Mouse (Mus musculus): ENCODE data around the gene 2610021A01Rik.
A peak's percentile ranks its signal among the peaks of the same experiment; 100 is the strongest.
"Not testable (repeated sequence)": the region's sequence is repeated elsewhere in the genome, so short reads cannot be mapped to it uniquely, and the experiment has no call there.

2610021A01Rik gene

GRCm38 (mm10) chr7:41599034-41599813 lies at the start of gene 2610021A01Rik:
2610021A01Rik (plus strand) TSS chr7:41599230.
- DNase-seq, result peak; percentile 87

GRCm38 (mm10) chr7:41560681-41561080 lies 38.3 kb upstream of the 2610021A01Rik start:
- no peak for DNase-seq

GRCm38 (mm10) chr7:41573562-41573961 lies 25.5 kb upstream of the 2610021A01Rik start, which contains the start of gene Gm6871:
Gm6871 (minus strand) TSS chr7:41573662.
- not testable (repeated sequence) for DNase-seq

- no peak for DNase-seq
Observed at GRCm38 (mm10) chr7:41577956-41578355, 21.1 kb upstream of the 2610021A01Rik start.

- DNase-seq, result no peak
Observed at GRCm38 (mm10) chr7:41582028-41582427, 17.0 kb upstream of the 2610021A01Rik start.

- not testable (repeated sequence) for DNase-seq
Observed at GRCm38 (mm10) chr7:41587831-41588230, 11.2 kb upstream of the 2610021A01Rik start.

GRCm38 (mm10) chr7:41598615-41599014 lies 415 bp upstream of the 2610021A01Rik start:
- DNase-seq, result no peak

- DNase-seq, result peak in 1 of 2 experiments; percentile 15
Observed at GRCm38 (mm10) chr7:41599932-41600548, 1.0 kb downstream of the 2610021A01Rik start.

- no peak for DNase-seq
Observed at GRCm38 (mm10) chr7:41611654-41612053, 12.6 kb downstream of the 2610021A01Rik start.

GRCm38 (mm10) chr7:41616241-41616640 lies 17.2 kb downstream of the 2610021A01Rik start:
- not testable (repeated sequence) for DNase-seq

GRCm38 (mm10) chr7:41632409-41633220 lies 33.6 kb downstream of the 2610021A01Rik start, which contains the start of gene Zfp788:
Zfp788 (plus strand) TSS chr7:41633203.
- DNase-seq, result peak; percentile 95 to 96

GRCm38 (mm10) chr7:41633221-41633984 lies 34.4 kb downstream of the 2610021A01Rik start:
- peak; percentile 95 for DNase-seq

- DNase-seq, result not testable (repeated sequence)
Observed at GRCm38 (mm10) chr7:41674326-41674725, 75.3 kb downstream of the 2610021A01Rik start.
